Comparison of ENCODE assay signal across 9 mouse cellular contexts in the genomic region with DNA sequence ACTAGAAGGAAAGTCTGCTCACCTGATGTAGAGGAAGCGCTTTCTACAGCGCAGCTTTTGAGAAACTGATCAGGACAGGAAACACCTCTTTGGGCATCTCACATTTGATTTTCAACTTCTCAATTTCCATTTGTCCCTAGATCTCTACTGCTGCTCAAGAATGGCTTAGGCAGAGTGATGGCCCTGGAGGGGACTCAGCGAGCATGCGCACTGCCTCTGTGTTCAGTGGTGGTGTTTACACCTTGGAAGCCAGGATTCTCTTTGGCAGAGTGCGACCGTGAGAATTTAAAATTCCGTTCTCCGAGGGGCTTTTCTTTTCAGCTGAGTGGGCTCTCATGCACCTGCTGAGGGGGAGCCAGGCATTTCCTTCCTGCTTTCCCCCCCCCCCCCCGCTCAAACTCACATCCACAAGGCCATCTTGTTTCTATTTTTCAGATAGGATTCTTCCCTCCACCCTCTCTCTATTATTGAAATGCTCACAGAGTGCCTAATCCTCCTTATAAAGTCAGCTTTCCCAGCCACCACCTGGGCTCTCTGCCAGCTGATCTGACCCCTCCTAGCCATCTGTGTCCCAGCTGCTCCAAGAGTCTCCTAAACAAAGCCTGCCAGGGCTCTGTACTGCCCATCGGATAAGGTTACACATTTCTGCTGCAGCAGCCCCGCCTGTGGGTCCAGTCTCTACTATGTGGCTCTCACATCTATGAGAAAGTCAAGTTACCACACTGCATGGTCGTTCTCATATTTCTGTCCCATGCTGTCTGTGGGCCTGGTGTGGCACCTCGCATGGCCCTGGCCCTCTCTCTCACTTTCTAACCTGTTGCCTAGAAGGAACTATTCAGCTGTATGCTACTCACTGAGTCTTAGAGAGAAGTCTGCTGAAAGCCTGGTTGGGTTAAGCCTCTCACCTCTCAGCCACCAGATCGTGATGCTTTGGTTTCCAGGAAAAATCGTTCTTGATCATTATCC.
DNase-seq lines count a peak whose midpoint lies in the region; ATAC-seq lines count a peak whose summit lies in the region.
"Had no signal": no experiment of that assay in that cellular context is flagged by ENCODE, and none has a peak within 500 bp of the region (broad histone marks: within the 10 kb centered on the region; RNA-seq: fewer than 3 reads in every experiment).

No protein-coding gene starts in this region.

- ATAC-seq in forebrain, embryonic 12.5 days (ENCODE audit: low FRiP score): peak; percentile 90
- peak; percentile 90 for ATAC-seq in limb, embryonic 12.5 days (ENCODE audit: insufficient number of reproducible peaks, insufficient read depth, low FRiP score, low TSS enrichment, low read depth)
- ATAC-seq in neural tube, embryonic 14.5 days (ENCODE audit: low read depth): peak; percentile 83
- ATAC-seq in megakaryocyte, adult 5-6 weeks (ENCODE audit: poor library complexity, severe bottlenecking): no peak

- H3K27me3 ChIP-seq in forebrain, embryonic 12.5 days: no peaks in the 10 kb centered on the region
- no peaks in the 10 kb centered on the region for H3K27me3 ChIP-seq in limb, embryonic 12.5 days
- no peaks in the 10 kb centered on the region for H3K27me3 ChIP-seq in neural tube, embryonic 14.5 days (ENCODE audit: control insufficient read depth, insufficient read depth, low read length)

- H3K9me3 ChIP-seq in forebrain, embryonic 12.5 days: no peaks in the 10 kb centered on the region
- H3K9me3 ChIP-seq in limb, embryonic 12.5 days: no peaks in the 10 kb centered on the region
- no peaks in the 10 kb centered on the region for H3K9me3 ChIP-seq in neural tube, embryonic 14.5 days (ENCODE audit: control insufficient read depth, low read length)

- no peak overlapping the region for H3K4me3 ChIP-seq in forebrain, embryonic 12.5 days (replicated peaks)
- no peak overlapping the region for H3K4me3 ChIP-seq in limb, embryonic 12.5 days (replicated peaks)
- H3K4me3 ChIP-seq in neural tube, embryonic 14.5 days (ENCODE audit: low read depth, low read length): no peak overlapping the region

- no peaks in the 10 kb centered on the region for H3K36me3 ChIP-seq in forebrain, embryonic 12.5 days (replicated peaks)
- no peaks in the 10 kb centered on the region for H3K36me3 ChIP-seq in limb, embryonic 12.5 days
- H3K36me3 ChIP-seq in neural tube, embryonic 14.5 days (ENCODE audit: control insufficient read depth, insufficient read depth, low read length): no peaks in the 10 kb centered on the region

- WGBS in forebrain, embryonic 12.5 days: 42% methylated on average over 15 of the region's 15 CpGs
- WGBS in limb, embryonic 12.5 days: 38% methylated on average over 15 of the region's 15 CpGs
- 41% methylated on average over 15 of the region's 15 CpGs for WGBS in neural tube, embryonic 14.5 days

- intact Hi-C loops in heart, postnatal 10 days (cut with DNase I): loop anchor here (5.0 kb wide), 1 partner anchor 130 kb away; no protein-coding TSS in a partner anchor
- intact Hi-C loops in left cerebral cortex, postnatal 14 days (cut with DNase I): no loop called here

- H3K9ac ChIP-seq in forebrain, embryonic 12.5 days: no peak overlapping the region
- H3K9ac ChIP-seq in limb, embryonic 12.5 days (replicated peaks): no peak overlapping the region
- H3K9ac ChIP-seq in neural tube, embryonic 14.5 days (replicated peaks; ENCODE audit: low read depth, low read length): no peak overlapping the region
- H3K9ac ChIP-seq: liver, embryonic 14.5 days had no signal

- H3K4me2 ChIP-seq in forebrain, embryonic 12.5 days: peak overlapping the region; percentile 19; the same call in 1 of the 2 replicates
- peak overlapping the region; percentile 30 for H3K4me2 ChIP-seq in limb, embryonic 12.5 days
- no peak overlapping the region; the same call in 1 of the 2 replicates for H3K4me2 ChIP-seq in neural tube, embryonic 14.5 days (ENCODE audit: low read depth, low read length)

- peaks cover 30% of the 10 kb centered on the region for H3K4me1 ChIP-seq in forebrain, embryonic 12.5 days
- peaks cover 43% of the 10 kb centered on the region for H3K4me1 ChIP-seq in limb, embryonic 12.5 days (replicated peaks)
- 0 out of 2 replicates have a peak, but pooled peaks cover 3% of the 10 kb centered on the region for H3K4me1 ChIP-seq in neural tube, embryonic 14.5 days (ENCODE audit: control insufficient read depth, insufficient read depth, low read length)

- H3K27ac ChIP-seq in forebrain, embryonic 12.5 days: peak overlapping the region; percentile 68
- H3K27ac ChIP-seq in limb, embryonic 12.5 days: peak overlapping the region; percentile 78
- no peak overlapping the region for H3K27ac ChIP-seq in neural tube, embryonic 14.5 days (ENCODE audit: low read depth, low read length)
- H3K27ac ChIP-seq: liver, embryonic 14.5 days had no signal

- DNase-seq in right cerebral cortex, postnatal 4 days: peak; percentile 35
- DNase-seq in right cerebral cortex, postnatal 36 days (ENCODE audit: low spot score in 2 of 2): no peak
- peak; percentile 92 to 93 for DNase-seq in heart, postnatal 10 days
- DNase-seq in left cerebral cortex, postnatal 14 days (ENCODE audit: low spot score in 2 of 2): no peak

Comparison
In these comparisons a context has a peak if more than half of its experiments do, and no peak if none do; other contexts are left out.
1. DNase-seq: peak in right cerebral cortex, postnatal 4 days (single experiment) and heart, postnatal 10 days (2 of 2); none in right cerebral cortex, postnatal 36 days (0 of 2) and left cerebral cortex, postnatal 14 days (0 of 2).